Mouse (Mus musculus): ENCODE results near the gene Sept1. TPM values are rescaled to one million over a fixed set of nuclear protein-coding genes. Genes with fewer than 3 reads are reported as not detected.

Sept1 gene
- total and polyA plus RNA-seq, 2 experiments: 1.5 to 4.0 TPM

DNA sequence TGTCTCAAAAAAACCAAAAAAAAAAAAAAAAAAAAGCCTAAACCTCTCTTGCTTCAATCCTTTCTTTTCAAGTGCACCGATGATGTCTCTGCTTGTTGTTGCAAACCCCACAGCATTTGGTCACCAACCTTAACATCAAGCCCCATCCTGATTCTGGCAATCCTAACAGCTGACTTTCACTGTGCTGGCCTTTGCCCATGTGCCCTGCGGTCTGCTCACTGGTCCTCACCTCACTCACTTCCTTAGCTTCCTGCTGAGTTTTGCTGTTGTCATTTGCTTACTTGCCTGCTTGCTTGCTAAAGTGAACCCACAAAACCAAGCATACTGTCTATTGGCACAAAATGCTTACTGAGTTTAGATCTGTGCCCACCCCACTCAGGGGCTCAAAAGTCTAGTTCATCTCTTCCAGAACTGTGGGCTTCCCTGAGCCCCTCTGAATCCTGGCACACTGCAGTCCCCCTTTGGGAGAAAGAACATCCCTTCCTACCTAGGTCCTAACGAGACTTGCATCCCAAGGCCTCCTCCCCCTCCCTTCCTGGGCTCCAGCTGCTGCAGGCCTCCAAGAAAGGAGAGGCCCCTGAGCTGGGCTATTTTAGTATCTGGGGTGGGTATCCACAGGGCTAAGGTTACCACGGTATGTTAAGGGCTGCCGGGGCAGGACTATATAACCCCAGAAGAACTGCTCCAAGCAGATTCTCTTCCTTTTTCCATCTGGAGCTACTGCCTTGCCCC, 21.8 kb downstream of the Sept1 start:
- DNase-seq (ENCODE audit: extremely low read depth, low read depth, low spot score): no peak
- 92% methylated on average over 5 of the region's 5 CpGs for WGBS
- no peak overlapping the region for H3K9ac ChIP-seq (ENCODE audit: low read depth, low read length)

DNA sequence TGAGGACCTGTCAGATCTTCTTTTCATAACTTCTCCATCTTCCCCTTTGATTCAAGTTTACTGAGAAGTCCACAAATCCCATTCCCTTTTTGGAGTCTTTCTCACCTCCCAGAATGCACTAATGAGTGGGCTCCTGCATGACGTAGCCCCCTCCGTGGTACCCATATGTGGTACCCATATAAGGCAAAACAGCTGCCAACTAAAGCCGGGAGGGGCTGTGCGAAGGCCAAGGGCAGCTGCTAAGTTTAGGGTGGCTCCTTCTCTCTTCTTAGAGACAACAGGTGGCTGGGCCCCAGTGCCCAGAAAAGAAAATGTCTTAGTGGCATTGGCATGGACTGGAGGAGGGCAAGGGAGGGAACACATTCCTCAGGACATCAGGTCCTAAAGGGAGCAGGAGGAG, 22.7 kb downstream of the Sept1 start:
- DNase-seq (ENCODE audit: extremely low read depth, low read depth, low spot score): no peak
- WGBS: 93% methylated on average over 4 of the region's 4 CpGs
- Histone ChIP-seq H3K79me2 (ENCODE audit: control insufficient read depth, insufficient read depth, low read length) (peaks cover 11% of the 10 kb centered on the region), H3K9ac (ENCODE audit: low read depth, low read length) (no peak overlapping the region), H3K4me1 (ENCODE audit: control insufficient read depth, insufficient read depth, low read length) (peaks cover 7% of the 10 kb centered on the region), H3K36me3 (ENCODE audit: control insufficient read depth, insufficient read depth, low read length) (no peaks in the 10 kb centered on the region), H3K4me3 (ENCODE audit: insufficient read depth, low read depth, low read length) (no peak overlapping the region), H3K27ac (replicated peaks; ENCODE audit: insufficient read depth, low read depth, low read length) (no peak overlapping the region), H3K27me3 (ENCODE audit: control insufficient read depth, insufficient read depth, low read length) (no peaks in the 10 kb centered on the region)
- TF ChIP-seq CTCF (IDR thresholded peaks at IDR 0.05; ENCODE audit: low read depth, low read length) (no peak), POLR2A (IDR thresholded peaks at IDR 0.05; ENCODE audit: extremely low read depth, insufficient read depth, low read length) (no peak)

More for the DNA sequence above, 21.8 kb downstream of the Sept1 start:
- Histone ChIP-seq H3K4me3 (ENCODE audit: insufficient read depth, low read depth, low read length) (no peak overlapping the region), H3K27ac (replicated peaks; ENCODE audit: insufficient read depth, low read depth, low read length) (no peak overlapping the region), H3K36me3 (ENCODE audit: control insufficient read depth, insufficient read depth, low read length) (no peaks in the 10 kb centered on the region), H3K79me2 (ENCODE audit: control insufficient read depth, insufficient read depth, low read length) (peaks cover 11% of the 10 kb centered on the region), H3K4me1 (ENCODE audit: control insufficient read depth, insufficient read depth, low read length) (peaks cover 7% of the 10 kb centered on the region), H3K27me3 (ENCODE audit: control insufficient read depth, insufficient read depth, low read length) (no peaks in the 10 kb centered on the region)
- TF ChIP-seq POLR2A (IDR thresholded peaks at IDR 0.05; ENCODE audit: extremely low read depth, insufficient read depth, low read length) (no peak), CTCF (IDR thresholded peaks at IDR 0.05; ENCODE audit: low read depth, low read length) (no peak)

DNA sequence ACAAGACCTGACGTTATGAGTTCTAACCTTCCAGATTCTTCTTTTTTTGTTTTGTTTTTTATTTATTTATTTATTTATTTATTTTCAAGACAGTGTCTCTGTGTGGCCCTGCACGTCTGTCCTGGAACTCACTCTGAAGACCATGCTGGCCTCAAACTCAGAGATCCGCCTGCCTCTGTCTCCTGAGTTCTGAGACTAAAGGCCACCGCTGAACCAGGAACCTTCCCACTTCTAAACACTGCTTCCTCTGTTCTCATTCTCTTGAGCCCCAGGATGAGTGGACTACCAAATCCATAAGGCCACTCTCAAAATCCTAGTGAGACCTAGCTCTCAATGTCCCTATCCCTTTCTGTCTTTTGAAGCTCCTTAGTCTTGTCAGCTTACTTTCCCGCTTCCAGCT, 23.1 kb downstream of the Sept1 start:
- Histone ChIP-seq H3K4me1 (ENCODE audit: control insufficient read depth, insufficient read depth, low read length) (peaks cover 7% of the 10 kb centered on the region), H3K36me3 (ENCODE audit: control insufficient read depth, insufficient read depth, low read length) (no peaks in the 10 kb centered on the region), H3K79me2 (ENCODE audit: control insufficient read depth, insufficient read depth, low read length) (peaks cover 11% of the 10 kb centered on the region), H3K4me3 (ENCODE audit: insufficient read depth, low read depth, low read length) (no peak overlapping the region), H3K27me3 (ENCODE audit: control insufficient read depth, insufficient read depth, low read length) (no peaks in the 10 kb centered on the region), H3K27ac (replicated peaks; ENCODE audit: insufficient read depth, low read depth, low read length) (no peak overlapping the region), H3K9ac (ENCODE audit: low read depth, low read length) (no peak overlapping the region)
- 85% methylated on average over 5 of the region's 5 CpGs for WGBS
- TF ChIP-seq CTCF (IDR thresholded peaks at IDR 0.05; ENCODE audit: low read depth, low read length): no peak
- DNase-seq (ENCODE audit: extremely low read depth, low read depth, low spot score): no peak

DNA sequence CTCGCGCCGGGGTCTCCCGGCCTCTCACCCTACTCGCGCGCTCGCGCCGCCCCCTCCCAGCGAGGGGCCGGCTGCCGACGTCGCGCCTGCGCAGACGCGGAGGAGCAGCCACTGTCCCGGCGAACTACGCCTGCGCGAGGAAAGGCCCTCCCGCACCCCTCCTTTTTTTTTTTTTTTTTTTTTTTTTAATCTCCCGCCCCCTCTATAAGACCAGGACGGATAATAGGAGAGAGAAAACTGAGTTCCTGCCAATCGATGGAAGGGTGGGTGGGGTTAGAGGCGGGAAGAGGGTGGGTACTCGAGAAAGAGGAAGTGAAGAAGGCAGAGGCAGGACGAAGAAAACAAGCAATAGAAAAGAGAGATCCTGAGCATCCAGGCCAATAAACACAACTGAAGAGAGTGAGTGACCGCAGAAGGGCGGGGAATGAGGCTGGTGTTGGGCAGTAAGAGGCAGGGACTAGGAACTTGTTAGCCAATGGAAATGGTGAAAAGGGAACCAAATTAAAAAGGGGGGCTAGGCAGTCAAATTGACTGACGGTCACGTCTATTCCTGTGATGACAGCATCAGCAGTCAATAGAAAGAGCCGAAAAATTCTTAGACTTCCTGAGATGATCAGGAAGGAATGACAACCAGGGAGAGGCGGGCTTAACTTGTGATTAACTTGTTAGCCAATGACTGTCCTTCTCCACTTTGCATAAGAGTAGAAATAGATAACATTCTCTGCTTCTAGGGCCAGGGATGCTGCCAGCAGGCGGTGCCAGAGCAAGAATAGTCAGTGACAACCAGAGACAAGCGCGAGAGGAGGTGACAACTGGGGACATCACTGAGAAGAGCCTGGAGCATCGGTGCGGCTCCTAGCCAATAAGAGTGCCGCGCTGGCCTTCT, 24.1 kb downstream of the Sept1 start, which contains the start of gene Mylpf:
TSS of gene Mylpf (plus strand) at position 338 of the 886 bp plus-strand sequence.
- TF ChIP-seq POLR2A (IDR thresholded peaks at IDR 0.05; ENCODE audit: extremely low read depth, insufficient read depth, low read length) (peak; percentile 74; the same call in 1 of the 2 replicates), CTCF (IDR thresholded peaks at IDR 0.05; ENCODE audit: low read depth, low read length) (peak; percentile 82)
- H3K27ac ChIP-seq (replicated peaks; ENCODE audit: insufficient read depth, low read depth, low read length): peak within 1 kb of the TSS; percentile 54
- H3K36me3 ChIP-seq (ENCODE audit: control insufficient read depth, insufficient read depth, low read length): no peaks in the 10 kb centered on the region
- DNase-seq (ENCODE audit: extremely low read depth, low read depth, low spot score): peak; percentile 100
- peaks cover 11% of the 10 kb centered on the region for H3K79me2 ChIP-seq (ENCODE audit: control insufficient read depth, insufficient read depth, low read length)
- peak within 1 kb of the TSS; percentile 78 for H3K9ac ChIP-seq (ENCODE audit: low read depth, low read length)
- WGBS: under 1% methylated on average over 42 of the region's 44 CpGs
- H3K4me3 ChIP-seq (ENCODE audit: insufficient read depth, low read depth, low read length): peak within 1 kb of the TSS; percentile 78
- H3K27me3 ChIP-seq (ENCODE audit: control insufficient read depth, insufficient read depth, low read length): no peaks in the 10 kb centered on the region
- H3K4me1 ChIP-seq (ENCODE audit: control insufficient read depth, insufficient read depth, low read length): peaks cover 7% of the 10 kb centered on the region

DNA sequence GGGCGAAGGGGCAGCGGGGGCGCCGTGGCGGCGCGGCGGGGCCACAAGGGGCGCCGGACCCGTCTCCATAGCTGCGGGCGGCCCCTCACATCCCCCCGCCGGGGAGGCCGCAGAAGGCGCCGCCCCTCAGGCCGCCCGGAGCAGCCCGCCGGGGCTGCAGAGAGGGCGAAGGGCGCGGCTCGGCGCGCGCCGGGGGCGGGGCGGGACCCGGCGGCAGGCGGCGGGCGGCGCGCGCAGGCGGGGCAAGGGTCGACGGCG, 24.7 kb downstream of the Sept1 start, which contains the start of gene Tbc1d10b:
TSS of gene Tbc1d10b (minus strand) at position 174 of the 258 bp plus-strand sequence.
- Histone ChIP-seq H3K36me3 (ENCODE audit: control insufficient read depth, insufficient read depth, low read length) (no peaks in the 10 kb centered on the region), H3K27ac (replicated peaks; ENCODE audit: insufficient read depth, low read depth, low read length) (peak within 1 kb of the TSS; percentile 54), H3K4me3 (ENCODE audit: insufficient read depth, low read depth, low read length) (peak within 1 kb of the TSS; percentile 78), H3K27me3 (ENCODE audit: control insufficient read depth, insufficient read depth, low read length) (no peaks in the 10 kb centered on the region), H3K79me2 (ENCODE audit: control insufficient read depth, insufficient read depth, low read length) (peaks cover 11% of the 10 kb centered on the region), H3K4me1 (ENCODE audit: control insufficient read depth, insufficient read depth, low read length) (peaks cover 7% of the 10 kb centered on the region), H3K9ac (ENCODE audit: low read depth, low read length) (peak within 1 kb of the TSS; percentile 78)
- under 1% methylated on average over 43 of the region's 44 CpGs for WGBS
- no peak for DNase-seq (ENCODE audit: extremely low read depth, low read depth, low spot score)
- TF ChIP-seq POLR2A (IDR thresholded peaks at IDR 0.05; ENCODE audit: extremely low read depth, insufficient read depth, low read length): no peak
- no peak for TF ChIP-seq CTCF (IDR thresholded peaks at IDR 0.05; ENCODE audit: low read depth, low read length)

All from liver, adult 2 months (tissue).